Mouse (Mus musculus) testis, adult 2 months (tissue): Measurements from ENCODE around the gene Tgif1. TPM values are rescaled to one million over a fixed set of nuclear protein-coding genes. Genes with fewer than 3 reads are reported as not detected.
"Not testable (repeated sequence)": the region's sequence is repeated elsewhere in the genome, so short reads cannot be mapped to it uniquely, and the experiment has no call there.

ENCODE experiments used
- H3K27ac ChIP-seq: fragments of 200-500 bp; 2 replicates; pipeline ENCODE4 v1.5.1; 2012; ENCODE audit warnings: low read depth, low read length; ENCODE audit not compliant: control insufficient read depth, insufficient read depth
- H3K27me3 ChIP-seq: fragments of 200-500 bp; 2 replicates; pipeline ENCODE4 v1.6.1; 2012; ENCODE audit warnings: mild to moderate bottlenecking, low read length, moderate library complexity; ENCODE audit not compliant: control insufficient read depth, insufficient read depth
- H3K36me3 ChIP-seq: fragments of 200-500 bp; 2 replicates; pipeline ENCODE4 v1.6.1; 2012; ENCODE audit warnings: mild to moderate bottlenecking, low read length; ENCODE audit not compliant: control insufficient read depth, insufficient read depth
- H3K4me1 ChIP-seq: fragments of 200-500 bp; 2 replicates; pipeline ENCODE4 v1.6.1; 2012; ENCODE audit warnings: low read length; ENCODE audit not compliant: control insufficient read depth, insufficient read depth
- H3K4me3 ChIP-seq: fragments of 200-500 bp; 2 replicates; pipeline ENCODE4 v1.5.1; 2012; ENCODE audit warnings: low read depth, mild to moderate bottlenecking, low read length, moderate library complexity, mixed read lengths; ENCODE audit not compliant: control insufficient read depth
- CTCF ChIP-seq: fragments of 200-500 bp; IDR thresholded peaks from 2 replicates; pipeline ENCODE4 v1.5.1; 2012; ENCODE audit warnings: low read depth, mild to moderate bottlenecking, inconsistent platforms, low read length, moderate library complexity; ENCODE audit not compliant: control insufficient read depth, insufficient read depth, insufficient replicate concordance
- POLR2A ChIP-seq: fragments of 200-500 bp; IDR thresholded peaks from 2 replicates; pipeline ENCODE4 v1.6.1; 2012; ENCODE audit warnings: low read depth, mild to moderate bottlenecking, inconsistent platforms, low read length, moderate library complexity; ENCODE audit not compliant: control insufficient read depth
- polyA plus RNA-seq: library from polyadenylated mRNA; depleted of rRNA; stranded (reverse); fragments of >200 nt; gene quantifications from 2 replicates; pipeline ENCODE4 v1.2.3, GENCODE M21; 2012

Tgif1 gene
- polyA plus RNA-seq, 1 experiment: 50.9 TPM

- Histone ChIP-seq H3K36me3 (no peaks in the 10 kb centered on the region; the same call in 1 of the 2 replicates), H3K27me3 (no peaks in the 10 kb centered on the region)
- TF ChIP-seq CTCF (no peak), POLR2A (no peak)
These were observed 15.3 kb downstream of the Tgif1 start for GRCm38 (mm10) chr17:70838031-70838430.

GRCm38 (mm10) chr17:70837474-70837873 lies 15.9 kb downstream of the Tgif1 start:
- H3K36me3 ChIP-seq, H3K4me1 ChIP-seq, H3K4me3 ChIP-seq, H3K27ac ChIP-seq, H3K27me3 ChIP-seq: not testable (repeated sequence)

More at GRCm38 (mm10) chr17:70838031-70838430, 15.3 kb downstream of the Tgif1 start:
- Histone ChIP-seq H3K27ac (no peak overlapping the region), H3K4me3 (no peak overlapping the region), H3K4me1 (peaks cover 6% of the 10 kb centered on the region)

- Histone ChIP-seq H3K4me3 (no peak overlapping the region), H3K36me3 (no peaks in the 10 kb centered on the region)
These were observed 16.5 kb downstream of the Tgif1 start for GRCm38 (mm10) chr17:70836820-70837219.

GRCm38 (mm10) chr17:70835071-70835790 lies 18.1 kb downstream of the Tgif1 start:
- Histone ChIP-seq H3K36me3 (no peaks in the 10 kb centered on the region), H3K4me1 (peaks cover 17% of the 10 kb centered on the region), H3K4me3 (no peak overlapping the region), H3K27ac (no peak overlapping the region), H3K27me3 (no peaks in the 10 kb centered on the region)
- no peak for TF ChIP-seq POLR2A
- no peak for TF ChIP-seq CTCF

More at GRCm38 (mm10) chr17:70836820-70837219, 16.5 kb downstream of the Tgif1 start:
- Histone ChIP-seq H3K27ac (no peak overlapping the region), H3K4me1 (peaks cover 11% of the 10 kb centered on the region), H3K27me3 (no peaks in the 10 kb centered on the region)
- TF ChIP-seq POLR2A (no peak), CTCF (no peak)

GRCm38 (mm10) chr17:70834430-70834965 lies 18.8 kb downstream of the Tgif1 start:
- peak overlapping the region; percentile 52; the same call in 1 of the 2 replicates for H3K27ac ChIP-seq
- no peaks in the 10 kb centered on the region for H3K27me3 ChIP-seq
- peak overlapping the region; percentile 66 for H3K4me3 ChIP-seq
- peaks cover 17% of the 10 kb centered on the region for H3K4me1 ChIP-seq
- no peaks in the 10 kb centered on the region for H3K36me3 ChIP-seq
- TF ChIP-seq POLR2A (no peak), CTCF (no peak)

- H3K27ac ChIP-seq: 0 out of 2 replicates have a peak overlapping the region, but pooled peaks have one; percentile 43
- H3K4me3 ChIP-seq: no peak overlapping the region
- no peaks in the 10 kb centered on the region for H3K27me3 ChIP-seq
- TF ChIP-seq POLR2A: no peak
- no peak for TF ChIP-seq CTCF
- no peaks in the 10 kb centered on the region for H3K36me3 ChIP-seq
- H3K4me1 ChIP-seq: peaks cover 17% of the 10 kb centered on the region
These were observed 20.8 kb downstream of the Tgif1 start for GRCm38 (mm10) chr17:70832544-70832943.

DNA sequence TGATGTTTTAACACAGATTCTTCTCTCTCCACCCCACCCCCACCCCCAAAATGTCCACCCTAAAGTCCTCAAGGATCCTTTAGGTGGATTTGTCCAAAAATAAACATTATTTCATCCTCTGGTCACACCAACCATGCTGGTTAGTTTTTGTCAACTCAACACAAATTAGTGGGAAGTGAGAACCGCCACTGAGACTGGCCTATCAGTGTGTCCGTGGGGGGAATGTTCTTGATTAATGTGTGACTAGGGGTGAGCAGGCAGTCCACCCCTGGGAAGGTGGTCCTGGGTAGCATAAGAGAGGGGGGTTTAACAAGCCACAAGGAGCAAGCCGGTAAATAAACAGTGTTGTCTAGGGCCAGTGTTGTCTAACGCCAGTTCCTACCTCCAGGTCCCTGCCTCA lies 21.8 kb downstream of the Tgif1 start:
- Histone ChIP-seq H3K4me3 (peak overlapping the region; percentile 9), H3K4me1 (peaks cover 17% of the 10 kb centered on the region), H3K27ac (peak overlapping the region; percentile 69), H3K36me3 (no peaks in the 10 kb centered on the region), H3K27me3 (no peaks in the 10 kb centered on the region)
- no peak for TF ChIP-seq CTCF
- no peak for TF ChIP-seq POLR2A
